Mouse (Mus musculus): ENCODE measurements around the gene Rb1.

GRCm38 (mm10) chr14:73347302-73347701 is 21.7 kb upstream of the Rb1 start:
- TF ChIP-seq CTCF (IDR thresholded peaks at IDR 0.05; ENCODE audit: control insufficient read depth, insufficient read depth, insufficient read length) (no peak), FOSL1 (IDR thresholded peaks at IDR 0.05; ENCODE audit: insufficient read depth, low read length, poor library complexity, severe bottlenecking) (no peak), USF1 (IDR thresholded peaks at IDR 0.05; ENCODE audit: low read depth) (no peak), CEBPB (IDR thresholded peaks at IDR 0.05; ENCODE audit: low read depth) (no peak), MYOG (IDR thresholded peaks at IDR 0.05; ENCODE audit: control insufficient read depth, extremely low read depth, insufficient read length) (no peak), MAX (IDR thresholded peaks at IDR 0.05) (no peak), MYOD1 (IDR thresholded peaks at IDR 0.05; ENCODE audit: control insufficient read depth, insufficient read length, low read depth) (no peak)

Data from C2C12 (cell line).